Mouse (Mus musculus): ENCODE measurements around the gene Sprtn.

DNA sequence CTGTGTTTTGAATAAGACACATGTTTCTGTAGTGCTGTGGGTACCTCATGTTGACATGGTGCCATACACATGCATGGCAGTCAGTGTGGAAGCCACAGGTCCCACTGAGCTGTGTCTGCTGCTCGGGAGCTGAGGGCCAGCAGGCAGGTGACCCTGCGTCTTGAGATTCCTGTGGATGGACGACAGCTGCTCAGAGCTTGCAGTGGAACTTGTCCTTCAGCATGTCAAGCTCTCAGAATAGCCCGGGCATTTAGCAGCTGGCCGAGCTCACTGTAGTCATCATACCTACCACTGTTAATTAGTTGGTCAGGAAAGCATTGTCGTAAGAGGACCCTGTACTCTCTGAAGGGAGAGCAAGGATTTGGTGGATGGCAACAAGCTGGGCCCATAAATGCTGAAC is 28.0 kb upstream of the Sprtn start:
- TF ChIP-seq ELF1 (IDR thresholded peaks at IDR 0.05; ENCODE audit: low read depth, low read length) (no peak), HCFC1 (IDR thresholded peaks at IDR 0.05; ENCODE audit: low read depth, low read length) (no peak), RAD21 (IDR thresholded peaks at IDR 0.05; ENCODE audit: low read depth, low read length) (no peak), CTCF (conservative IDR thresholded peaks at IDR 0.05 in 1 of 2, IDR thresholded peaks at IDR 0.05 in 1 of 2; ENCODE audit: low read depth in 2 of 2, low read length in 2 of 2) (no peak), SIN3A (IDR thresholded peaks at IDR 0.05; ENCODE audit: low read length) (no peak), POLR2A (IDR thresholded peaks at IDR 0.05; ENCODE audit: low read depth, low read length) (no peak), USF1 (IDR thresholded peaks at IDR 0.05; ENCODE audit: low read depth, low read length) (no peak), MEF2A (IDR thresholded peaks at IDR 0.05; ENCODE audit: borderline replicate concordance, low read depth, low read length) (no peak), MAZ (IDR thresholded peaks at IDR 0.05; ENCODE audit: low read depth, low read length) (no peak), EP300 (IDR thresholded peaks at IDR 0.05; ENCODE audit: low read length) (no peak)
